Mouse (Mus musculus) neural tube, embryonic 14.5 days (tissue): ENCODE measurements around the gene Gm20388. TPM values are rescaled to one million over a fixed set of nuclear protein-coding genes. Genes with fewer than 3 reads are reported as not detected.

ENCODE experiments used
- ATAC-seq: fragments of 200-750 bp; cut with Nextera tagmentation; 2 replicates; pipeline ENCODE4 v1.8.0; 2017; ENCODE audit warnings: low read depth, mild to moderate bottlenecking, moderate TSS enrichment, moderate library complexity
- H3K27ac ChIP-seq: fragments of 300-500 bp; sonication (generic); 2 replicates; pipeline ENCODE4 v1.5.1; 2014; ENCODE audit warnings: low read depth, mild to moderate bottlenecking, control low read depth, low read length, moderate library complexity, mixed read lengths
- H3K27me3 ChIP-seq: fragments of 300-500 bp; sonication (generic); 2 replicates; pipeline ENCODE4 v1.6.1; 2014; ENCODE audit warnings: low read length; ENCODE audit not compliant: control insufficient read depth, insufficient read depth
- H3K36me3 ChIP-seq: fragments of 300-500 bp; sonication (generic); 2 replicates; pipeline ENCODE4 v1.6.1; 2014; ENCODE audit warnings: low read length, mixed read lengths; ENCODE audit not compliant: control insufficient read depth, insufficient read depth
- H3K4me1 ChIP-seq: fragments of 300-500 bp; sonication (generic); 2 replicates; pipeline ENCODE4 v1.6.1; 2014; ENCODE audit warnings: low read length; ENCODE audit not compliant: control insufficient read depth, insufficient read depth
- H3K4me2 ChIP-seq: fragments of 300-500 bp; sonication (generic); 2 replicates; pipeline ENCODE4 v1.6.1; 2014; ENCODE audit warnings: mild to moderate bottlenecking, low read depth, low read length, control low read depth
- H3K4me3 ChIP-seq: fragments of 300-500 bp; sonication (generic); 2 replicates; pipeline ENCODE4 v1.5.1; 2014; ENCODE audit warnings: low read depth, low read length, control low read depth, mixed read lengths
- H3K9ac ChIP-seq: fragments of 300-500 bp; sonication (generic); replicated peaks from 2 replicates; pipeline ENCODE4 v1.6.1; 2014; ENCODE audit warnings: low read depth, mild to moderate bottlenecking, control low read depth, low read length, mixed read lengths
- H3K9me3 ChIP-seq: fragments of 300-500 bp; sonication (generic); 2 replicates; pipeline ENCODE4 v1.6.1; 2016; ENCODE audit warnings: low read length; ENCODE audit not compliant: control insufficient read depth
- WGBS: fragments of 180-500 bp; shearing (Covaris S2); extraction: QIAGEN DNeasy Blood & Tissue Kit; methylation state at CpG from one replicate; pipeline ENCODE4 v1.1.7; 2014; 5-methylcytosine and 5-hydroxymethylcytosine counted together
- polyA plus RNA-seq: library from polyadenylated mRNA; unstranded; fragments of >200 nt; fragmentation: Nextera tagmentation; extraction: Ambion mirVana; gene quantifications from 2 replicates; pipeline ENCODE4 v1.2.1, GENCODE M21; 2014

Gm20388 gene
- polyA plus RNA-seq, 1 experiment from 2014 or later = 10.3 TPM

DNA sequence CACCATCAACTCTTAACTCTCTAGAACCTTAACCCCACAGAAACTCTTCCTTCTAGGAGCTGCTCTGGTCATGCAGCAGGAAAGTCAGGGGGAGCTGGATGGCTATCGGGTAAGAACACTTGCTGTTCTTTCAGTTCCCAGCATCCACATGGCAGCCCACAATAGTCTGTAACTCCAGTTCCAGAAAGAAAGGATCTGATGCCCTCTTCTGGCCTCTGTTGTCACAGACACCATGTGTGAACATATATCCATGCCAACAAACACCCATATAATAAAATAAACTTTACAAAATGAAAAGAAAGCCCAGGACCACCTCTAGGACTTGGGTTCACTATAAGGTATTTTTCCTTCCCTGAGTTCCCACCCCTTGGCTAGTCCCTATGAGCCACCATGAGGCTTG is 1711.2 kb downstream of the Gm20388 start:
- Histone ChIP-seq H3K4me2 (no peak overlapping the region), H3K27ac (no peak overlapping the region), H3K4me1 (peaks cover 32% of the 10 kb centered on the region), H3K9me3 (no peaks in the 10 kb centered on the region), H3K36me3 (peaks cover 13% of the 10 kb centered on the region; the same call in 1 of the 2 replicates), H3K9ac (no peak overlapping the region), H3K27me3 (no peaks in the 10 kb centered on the region), H3K4me3 (no peak overlapping the region)
- no peak for ATAC-seq
- 59% methylated on average over 1 of the region's 1 CpGs for WGBS

DNA sequence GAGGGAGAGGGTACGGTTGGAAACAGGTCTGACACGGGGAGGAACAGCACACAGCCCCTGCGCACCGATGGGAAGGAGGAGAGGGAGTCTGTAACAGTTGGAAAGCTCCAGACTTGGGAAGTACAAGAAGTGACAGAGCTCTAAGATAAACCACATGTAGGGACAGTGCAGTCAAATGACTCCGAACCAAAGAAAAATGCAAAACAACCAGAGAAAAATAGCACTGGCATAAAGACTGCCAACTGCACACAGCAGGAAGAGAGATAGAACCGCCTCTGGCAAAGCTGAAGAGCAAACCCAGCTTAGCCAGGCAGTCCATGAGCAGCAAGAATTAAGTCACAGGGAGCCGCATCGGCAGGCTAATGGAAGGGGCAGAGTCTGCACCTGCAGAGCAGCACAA is 1712.4 kb downstream of the Gm20388 start:
- Histone ChIP-seq H3K9me3 (no peaks in the 10 kb centered on the region), H3K27ac (no peak overlapping the region), H3K36me3 (peaks cover 10% of the 10 kb centered on the region; the same call in 1 of the 2 replicates), H3K4me3 (no peak overlapping the region), H3K27me3 (no peaks in the 10 kb centered on the region), H3K4me1 (peaks cover 32% of the 10 kb centered on the region), H3K9ac (no peak overlapping the region), H3K4me2 (no peak overlapping the region)
- no peak for ATAC-seq
- 72% methylated on average over 8 of the region's 8 CpGs for WGBS

DNA sequence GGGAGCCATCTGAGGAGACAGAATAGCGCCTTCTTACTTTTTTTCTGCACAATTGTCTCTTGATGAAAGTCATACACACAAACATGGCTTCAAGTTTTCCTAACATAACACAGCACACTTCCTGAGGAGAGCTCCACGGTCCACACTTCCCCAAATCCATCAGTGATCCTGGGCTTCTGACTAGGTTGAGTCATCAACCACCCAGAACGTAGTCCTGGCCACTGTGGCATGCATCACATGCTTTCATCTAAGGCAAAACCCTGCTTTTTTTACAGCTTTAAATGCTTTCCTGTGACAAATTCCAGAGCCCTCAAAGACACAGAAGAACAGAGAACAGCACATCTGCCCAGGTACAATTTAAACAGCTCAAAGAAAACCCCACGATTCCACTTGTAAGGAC is 1718.0 kb downstream of the Gm20388 start:
- peaks cover 22% of the 10 kb centered on the region; the same call in 1 of the 2 replicates for H3K4me1 ChIP-seq
- H3K9ac ChIP-seq = no peak overlapping the region
- H3K9me3 ChIP-seq = no peaks in the 10 kb centered on the region
- no peak for ATAC-seq
- H3K4me2 ChIP-seq = no peak overlapping the region
- H3K36me3 ChIP-seq = peaks cover 10% of the 10 kb centered on the region; the same call in 1 of the 2 replicates
- H3K27ac ChIP-seq = no peak overlapping the region
- no peak overlapping the region for H3K4me3 ChIP-seq
- whole genome bisulfite sequencing = 96% methylated on average over 4 of the region's 4 CpGs
- H3K27me3 ChIP-seq = no peaks in the 10 kb centered on the region

DNA sequence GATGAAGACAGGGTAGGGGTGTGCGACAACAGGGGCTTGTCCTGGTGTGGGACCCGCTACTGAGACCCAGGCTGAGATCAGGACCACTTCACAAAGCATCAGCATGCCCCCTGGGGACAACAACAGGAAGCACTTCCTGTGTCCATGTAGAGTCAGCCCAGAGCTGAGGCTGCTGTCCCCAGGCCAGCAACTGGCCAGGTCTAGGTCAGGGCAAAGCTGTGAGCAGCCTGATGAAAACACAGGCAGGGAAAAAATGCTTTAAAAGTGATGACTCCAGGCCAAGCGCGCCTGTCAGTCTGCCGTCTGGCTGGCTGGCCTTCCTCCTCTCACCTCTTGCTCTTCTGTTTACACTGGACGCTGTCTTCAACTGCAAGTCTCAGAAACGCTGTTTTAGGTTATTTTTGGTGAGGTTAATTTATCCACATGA is 1721.0 kb downstream of the Gm20388 start:
- ATAC-seq = no peak
- Histone ChIP-seq H3K36me3 (peaks cover 4% of the 10 kb centered on the region; the same call in 1 of the 2 replicates), H3K27ac (no peak overlapping the region), H3K4me1 (0 out of 2 replicates have a peak, but pooled peaks cover 7% of the 10 kb centered on the region), H3K9ac (no peak overlapping the region), H3K4me3 (no peak overlapping the region), H3K27me3 (no peaks in the 10 kb centered on the region), H3K4me2 (no peak overlapping the region), H3K9me3 (no peaks in the 10 kb centered on the region)
- WGBS = 75% methylated on average over 7 of the region's 7 CpGs

DNA sequence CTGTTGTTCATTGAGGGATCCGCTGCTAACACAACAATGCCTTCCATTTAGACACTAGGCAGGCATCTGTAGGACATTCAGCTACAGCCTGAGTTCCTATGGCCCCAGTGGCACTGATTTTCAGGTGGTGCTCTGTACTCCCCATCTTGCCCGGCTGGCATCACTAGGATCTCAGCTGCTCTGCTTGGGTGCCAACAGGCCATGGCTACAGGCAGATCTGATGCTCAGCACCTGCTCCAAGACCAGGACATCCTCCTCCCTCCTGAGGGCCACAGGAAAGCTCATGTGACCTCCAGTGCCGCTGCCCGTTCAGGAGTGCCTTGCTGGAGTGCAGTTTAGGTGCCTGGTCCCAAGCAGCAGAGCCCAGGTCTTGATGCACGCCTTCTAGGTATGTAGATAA is 1721.8 kb downstream of the Gm20388 start:
- H3K4me2 ChIP-seq = no peak overlapping the region
- no peaks in the 10 kb centered on the region for H3K27me3 ChIP-seq
- H3K9me3 ChIP-seq = no peaks in the 10 kb centered on the region
- WGBS = 75% methylated on average over 5 of the region's 5 CpGs
- H3K4me3 ChIP-seq = no peak overlapping the region
- no peak overlapping the region for H3K27ac ChIP-seq
- H3K9ac ChIP-seq = no peak overlapping the region
- ATAC-seq = no peak
- no peaks in the 10 kb centered on the region for H3K36me3 ChIP-seq
- peaks cover 12% of the 10 kb centered on the region; the same call in 1 of the 2 replicates for H3K4me1 ChIP-seq

DNA sequence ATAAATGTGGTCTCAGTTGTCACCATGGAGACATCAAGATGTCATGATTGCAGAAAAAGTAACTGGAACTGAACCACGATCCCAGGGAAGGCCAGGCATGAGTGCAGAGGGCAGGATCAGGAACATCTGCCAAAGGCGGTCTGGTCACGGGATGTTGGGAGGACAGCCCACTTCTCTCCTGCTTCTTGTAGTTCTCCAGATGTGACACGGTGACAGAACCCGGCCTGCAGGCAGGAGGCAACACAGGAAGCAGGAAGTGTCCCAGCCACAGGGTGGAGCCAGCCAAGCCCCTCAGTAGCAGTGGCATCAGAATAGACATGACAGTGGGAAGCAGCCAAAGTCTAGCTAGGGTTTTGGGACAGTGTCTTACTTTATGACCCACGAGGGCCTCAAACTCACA is 1724.9 kb downstream of the Gm20388 start:
- Histone ChIP-seq H3K4me1 (peaks cover 12% of the 10 kb centered on the region; the same call in 1 of the 2 replicates), H3K36me3 (no peaks in the 10 kb centered on the region), H3K9me3 (no peaks in the 10 kb centered on the region), H3K27ac (no peak overlapping the region), H3K27me3 (no peaks in the 10 kb centered on the region), H3K4me3 (no peak overlapping the region), H3K9ac (no peak overlapping the region), H3K4me2 (no peak overlapping the region)
- WGBS = 71% methylated on average over 6 of the region's 6 CpGs
- ATAC-seq = no peak

DNA sequence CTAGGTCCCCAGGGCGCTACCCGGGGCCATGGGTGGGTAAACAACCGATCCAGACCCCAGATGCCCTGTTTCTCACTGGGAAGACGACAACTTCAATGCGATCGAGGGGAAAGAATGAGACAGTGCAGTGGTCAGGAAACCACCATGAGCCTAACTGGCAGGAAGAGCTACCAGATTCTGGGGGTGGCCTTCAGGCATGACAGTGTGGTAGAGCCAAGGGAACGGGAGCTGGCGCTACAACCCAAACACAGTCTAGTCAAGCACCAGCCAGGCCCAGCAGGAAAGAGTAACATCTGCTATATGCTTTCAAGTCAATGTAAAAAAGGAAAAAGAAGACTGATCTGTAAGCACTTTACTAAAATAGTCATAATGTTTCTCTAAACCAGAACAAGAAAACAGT is 1725.5 kb downstream of the Gm20388 start:
- H3K4me1 ChIP-seq = peaks cover 15% of the 10 kb centered on the region; the same call in 1 of the 2 replicates
- WGBS = 83% methylated on average over 8 of the region's 8 CpGs
- no peak overlapping the region for H3K27ac ChIP-seq

DNA sequence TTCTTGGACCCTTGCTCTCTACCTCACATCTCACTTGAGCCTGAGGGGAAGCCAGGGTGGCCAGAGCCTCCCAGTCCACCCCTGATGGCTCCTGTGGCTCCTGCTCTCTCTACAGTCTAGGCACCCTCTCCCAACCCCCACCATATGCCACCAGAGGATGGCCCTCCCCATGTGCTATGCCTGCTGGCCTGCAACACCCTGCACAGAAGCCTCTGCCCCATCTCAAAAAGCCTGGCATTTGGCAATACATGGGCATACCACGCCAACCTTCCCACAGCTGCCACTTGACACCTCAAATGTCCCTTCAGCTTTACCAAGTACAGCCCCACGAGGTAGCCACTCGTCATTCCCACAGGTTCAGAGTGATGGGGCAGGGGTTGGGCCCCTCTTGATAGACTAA is 1732.2 kb downstream of the Gm20388 start:
- WGBS = 83% methylated on average over 3 of the region's 3 CpGs
- H3K4me2 ChIP-seq = no peak overlapping the region
- no peak overlapping the region for H3K27ac ChIP-seq

More for the DNA sequence above, 1725.5 kb downstream of the Gm20388 start:
- H3K27me3 ChIP-seq = no peaks in the 10 kb centered on the region
- H3K9me3 ChIP-seq = no peaks in the 10 kb centered on the region
- no peak overlapping the region for H3K4me3 ChIP-seq
- no peak overlapping the region for H3K9ac ChIP-seq
- no peak overlapping the region for H3K4me2 ChIP-seq
- no peaks in the 10 kb centered on the region for H3K36me3 ChIP-seq
- ATAC-seq = no peak

DNA sequence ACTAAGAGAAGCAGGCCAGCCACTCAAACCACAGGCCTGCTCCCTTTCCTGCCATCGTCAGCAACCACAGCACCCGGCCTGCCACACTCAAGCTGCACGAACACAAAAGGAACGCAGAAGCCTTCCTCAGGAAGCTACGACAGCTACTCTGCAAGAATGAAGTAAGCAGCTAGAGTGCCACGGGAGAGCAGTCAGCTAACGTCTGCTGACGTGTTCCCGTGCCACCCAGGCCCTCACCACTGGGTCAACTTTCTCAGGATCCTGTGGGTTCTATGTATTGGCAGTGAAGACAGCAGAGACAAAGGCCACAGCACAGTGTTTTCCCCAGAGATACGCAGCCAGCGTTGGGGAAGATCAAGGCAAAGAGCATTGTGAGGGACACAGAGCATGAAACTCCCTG is 1732.7 kb downstream of the Gm20388 start:
- peaks cover 51% of the 10 kb centered on the region for H3K4me1 ChIP-seq
- H3K9me3 ChIP-seq = no peaks in the 10 kb centered on the region
- WGBS = 53% methylated on average over 11 of the region's 11 CpGs
- H3K4me3 ChIP-seq = no peak overlapping the region
- H3K9ac ChIP-seq = no peak overlapping the region
- no peak overlapping the region for H3K27ac ChIP-seq
- 0 out of 2 replicates have a peak overlapping the region, but pooled peaks have one; percentile 6 for H3K4me2 ChIP-seq
- H3K27me3 ChIP-seq = no peaks in the 10 kb centered on the region
- ATAC-seq = no peak
- no peaks in the 10 kb centered on the region for H3K36me3 ChIP-seq

More for the DNA sequence above, 1732.2 kb downstream of the Gm20388 start:
- ATAC-seq = no peak
- Histone ChIP-seq H3K9ac (no peak overlapping the region), H3K9me3 (no peaks in the 10 kb centered on the region), H3K36me3 (no peaks in the 10 kb centered on the region), H3K27me3 (no peaks in the 10 kb centered on the region), H3K4me3 (no peak overlapping the region), H3K4me1 (peaks cover 46% of the 10 kb centered on the region)
